Mouse (Mus musculus): Measurements from ENCODE around the gene Emc10. TPM values are rescaled to one million over a fixed set of nuclear protein-coding genes. Genes with fewer than 3 reads are reported as not detected.

The Emc10 gene
- total RNA-seq, 1 experiment from 2014 or later: 44.3 TPM

DNA sequence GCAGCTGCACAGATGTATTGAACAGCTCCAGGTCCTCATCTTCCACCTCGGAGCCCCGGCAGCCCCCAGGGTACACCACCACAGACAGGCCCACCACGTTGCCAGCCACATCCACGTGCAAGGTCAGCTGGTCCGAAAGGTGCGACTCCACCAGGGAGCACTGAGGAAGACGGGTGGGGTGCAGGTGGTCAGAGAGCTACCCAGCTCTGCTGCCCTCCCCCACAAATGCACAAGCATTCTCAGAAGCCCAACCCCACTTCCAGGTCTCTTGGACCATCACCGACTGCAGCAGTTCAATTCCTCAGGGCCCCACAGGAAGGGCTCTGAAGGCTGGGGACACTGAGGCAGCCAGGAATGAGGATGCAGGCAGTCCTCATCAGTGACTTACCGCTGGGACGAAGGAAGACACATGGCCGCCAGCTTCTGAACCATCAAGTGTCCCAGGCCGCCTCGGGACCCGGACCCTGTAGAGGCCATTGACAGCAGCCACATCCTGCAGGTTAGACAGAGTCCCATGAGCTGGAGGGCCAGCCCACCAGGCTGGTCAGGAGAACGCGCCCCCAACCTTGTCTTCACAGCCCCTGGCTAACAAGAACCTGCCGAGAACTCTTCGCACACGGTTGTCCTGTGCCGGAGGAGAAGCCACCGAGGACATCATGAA, 4.0 kb downstream of the Emc10 start:
- ATAC-seq (replicated peaks in 1 of 2; ENCODE audit: insufficient read depth in 1 of 2, low FRiP score in 2 of 2, low TSS enrichment in 1 of 2, low read depth in 1 of 2, poor library complexity in 2 of 2, severe bottlenecking in 2 of 2): no peak

GRCm38 (mm10) chr7:44491391-44491790, 4.9 kb downstream of the Emc10 start:
- no peak for ATAC-seq (replicated peaks in 1 of 2; ENCODE audit: insufficient read depth in 1 of 2, low FRiP score in 2 of 2, low TSS enrichment in 1 of 2, low read depth in 1 of 2, poor library complexity in 2 of 2, severe bottlenecking in 2 of 2)

GRCm38 (mm10) chr7:44490281-44490680, 6.0 kb downstream of the Emc10 start:
- no peak for ATAC-seq (replicated peaks in 1 of 2; ENCODE audit: insufficient read depth in 1 of 2, low FRiP score in 2 of 2, low TSS enrichment in 1 of 2, low read depth in 1 of 2, poor library complexity in 2 of 2, severe bottlenecking in 2 of 2)

DNA sequence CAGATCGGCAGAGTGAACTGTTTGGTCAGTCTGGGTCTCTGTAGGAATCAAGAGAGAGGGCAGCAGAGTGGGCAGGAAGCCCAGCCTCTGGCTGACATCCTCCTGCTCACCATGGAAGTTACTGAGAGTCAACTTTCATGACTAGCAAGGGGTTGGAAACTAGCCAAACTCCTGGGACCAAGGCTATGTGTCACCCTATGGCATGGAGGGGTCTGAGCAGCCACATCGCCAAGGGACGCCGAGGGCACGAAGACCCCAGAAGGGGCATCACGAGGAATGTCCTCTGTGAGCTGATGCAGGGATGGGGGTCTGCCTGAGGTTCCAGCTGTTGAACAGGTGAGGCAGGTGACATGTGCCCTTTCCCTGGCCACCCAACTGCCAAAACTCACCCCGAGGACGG, 7.8 kb downstream of the Emc10 start:
- no peak for ATAC-seq (replicated peaks in 1 of 2; ENCODE audit: insufficient read depth in 1 of 2, low FRiP score in 2 of 2, low TSS enrichment in 1 of 2, low read depth in 1 of 2, poor library complexity in 2 of 2, severe bottlenecking in 2 of 2)

DNA sequence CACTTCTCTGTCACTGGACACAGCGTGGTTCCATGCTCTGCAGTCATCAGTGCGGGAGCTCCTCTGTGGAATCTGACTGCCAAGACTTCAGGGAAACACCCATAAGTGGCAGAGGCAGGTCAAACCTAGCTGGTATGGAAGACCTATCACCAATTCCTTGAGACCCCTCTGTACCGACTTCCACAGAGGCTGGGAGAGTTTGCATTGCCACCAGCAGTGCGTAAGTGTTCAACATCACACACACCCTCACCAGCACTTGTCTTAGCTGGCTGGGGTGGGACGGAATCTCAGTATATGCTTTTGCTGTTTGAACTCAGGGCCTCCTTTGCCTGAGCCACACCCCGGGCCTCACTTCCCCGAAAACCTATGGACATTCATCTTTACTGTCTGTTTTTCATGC, 8.4 kb downstream of the Emc10 start:
- no peak for ATAC-seq (replicated peaks in 1 of 2; ENCODE audit: insufficient read depth in 1 of 2, low FRiP score in 2 of 2, low TSS enrichment in 1 of 2, low read depth in 1 of 2, poor library complexity in 2 of 2, severe bottlenecking in 2 of 2)

DNA sequence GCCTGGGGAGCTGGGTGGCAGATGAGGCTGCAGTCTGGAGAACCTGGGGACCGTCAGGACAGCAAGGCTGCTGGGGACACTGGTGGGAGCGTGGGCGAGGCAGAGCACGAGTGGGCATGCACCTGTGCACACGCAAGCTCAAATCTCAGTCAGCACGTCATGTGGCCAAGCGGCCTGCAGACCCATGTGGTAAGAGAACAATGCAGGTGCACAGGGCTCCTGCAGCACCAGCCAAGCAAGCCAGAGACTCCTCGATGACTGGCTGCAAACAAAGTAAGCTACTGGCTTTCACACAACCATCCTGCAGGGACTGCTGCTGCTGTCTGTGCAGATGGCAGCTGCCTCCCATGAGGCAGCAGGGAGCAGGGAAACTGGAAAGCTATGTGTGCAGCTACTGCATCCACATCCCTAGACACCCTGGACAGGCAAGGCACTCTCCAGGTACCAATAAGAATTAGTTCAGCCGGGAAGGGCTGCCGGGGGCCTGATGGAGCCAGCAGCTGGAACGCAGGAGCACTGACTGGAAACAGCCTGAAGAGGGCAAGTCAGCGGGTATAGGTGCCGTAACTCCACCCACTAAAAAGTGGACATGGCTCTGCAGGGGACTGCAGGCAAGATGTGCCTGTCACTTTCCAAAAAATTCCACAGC, 9.3 kb downstream of the Emc10 start:
- ATAC-seq (replicated peaks in 1 of 2; ENCODE audit: insufficient read depth in 1 of 2, low FRiP score in 2 of 2, low TSS enrichment in 1 of 2, low read depth in 1 of 2, poor library complexity in 2 of 2, severe bottlenecking in 2 of 2): no peak

DNA sequence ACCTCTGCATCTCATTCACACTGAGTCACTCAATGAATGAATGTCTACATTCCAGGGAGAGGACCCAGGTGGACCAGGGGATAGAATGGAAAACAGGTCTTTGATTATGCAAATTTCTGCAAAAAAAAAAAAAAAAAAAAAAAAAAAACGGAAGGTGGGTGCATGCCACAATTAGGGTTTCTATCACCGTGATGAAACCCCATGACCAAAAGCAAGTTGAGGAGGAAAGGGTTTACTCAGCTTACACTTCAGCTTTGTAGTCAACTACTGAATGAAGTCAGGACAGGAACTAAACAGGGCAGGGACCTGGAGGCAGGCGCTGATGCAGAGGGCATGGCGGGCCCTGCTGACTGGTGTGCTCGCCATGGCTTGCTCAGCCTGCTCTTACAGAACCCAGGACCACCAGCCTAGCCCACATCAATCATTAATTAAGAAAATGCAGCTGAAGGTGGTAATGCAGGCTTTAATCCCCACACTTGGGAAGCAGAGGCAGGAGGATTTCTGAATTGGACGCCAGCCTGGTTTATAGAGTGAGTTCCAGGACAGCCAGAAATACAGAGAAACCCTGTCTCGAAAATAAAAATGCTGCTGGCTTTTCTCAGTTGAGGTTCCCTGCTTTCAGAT, 10.6 kb downstream of the Emc10 start:
- no peak for ATAC-seq (replicated peaks in 1 of 2; ENCODE audit: insufficient read depth in 1 of 2, low FRiP score in 2 of 2, low TSS enrichment in 1 of 2, low read depth in 1 of 2, poor library complexity in 2 of 2, severe bottlenecking in 2 of 2)

- ATAC-seq (replicated peaks in 1 of 2; ENCODE audit: insufficient read depth in 1 of 2, low FRiP score in 2 of 2, low TSS enrichment in 1 of 2, low read depth in 1 of 2, poor library complexity in 2 of 2, severe bottlenecking in 2 of 2): peak; percentile 72 to 73
Measured at GRCm38 (mm10) chr7:44484841-44485571, 11.3 kb downstream of the Emc10 start.

DNA sequence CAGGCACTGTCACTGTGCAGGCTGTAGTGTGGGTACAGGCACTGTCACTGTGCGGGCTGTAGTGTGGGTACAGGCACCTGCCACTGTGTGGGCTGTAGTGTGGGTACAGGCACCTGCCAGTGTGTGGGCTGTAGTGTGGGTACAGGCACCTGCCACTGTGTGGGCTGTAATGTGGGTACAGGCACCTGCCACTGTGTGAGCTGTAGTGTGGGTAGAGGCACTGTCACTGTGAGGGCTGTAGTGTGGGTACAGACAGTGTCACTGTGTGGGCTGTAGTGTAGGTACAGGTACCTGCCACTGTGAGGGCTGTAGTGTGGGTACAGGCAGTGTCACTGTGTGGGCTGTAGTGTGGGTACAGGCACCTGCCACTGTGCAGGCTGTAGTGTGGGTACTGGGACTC, 12.2 kb downstream of the Emc10 start:
- ATAC-seq (replicated peaks in 1 of 2; ENCODE audit: insufficient read depth in 1 of 2, low FRiP score in 2 of 2, low TSS enrichment in 1 of 2, low read depth in 1 of 2, poor library complexity in 2 of 2, severe bottlenecking in 2 of 2): no peak

DNA sequence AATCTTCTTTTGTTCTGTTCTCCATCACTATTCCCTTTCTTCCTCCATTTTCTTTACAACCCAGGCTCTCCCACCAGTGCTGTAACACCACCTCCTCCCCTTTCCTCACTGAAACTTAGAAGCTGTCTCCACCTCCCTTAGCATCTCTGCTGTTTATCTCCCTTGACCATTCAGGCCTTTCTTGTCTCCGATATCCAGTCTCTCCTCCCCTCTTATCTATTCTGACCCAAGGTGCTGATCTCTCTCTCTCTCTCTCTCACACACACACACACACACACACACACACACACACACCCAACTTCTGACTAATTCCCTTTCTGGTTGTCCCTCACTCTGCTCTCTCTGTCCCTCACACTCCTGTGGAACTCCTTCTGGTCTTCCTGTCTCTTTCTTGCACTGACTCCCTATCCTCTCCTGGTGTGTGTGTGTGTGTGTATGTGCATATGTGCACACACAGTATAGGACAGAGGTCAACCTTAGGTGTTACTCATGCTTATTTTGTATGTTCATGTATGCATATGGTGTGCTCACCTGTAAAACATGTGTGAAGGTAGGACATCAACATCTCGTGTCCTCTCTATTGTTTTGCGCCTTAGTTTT, 13.4 kb downstream of the Emc10 start:
- no peak for ATAC-seq (replicated peaks in 1 of 2; ENCODE audit: insufficient read depth in 1 of 2, low FRiP score in 2 of 2, low TSS enrichment in 1 of 2, low read depth in 1 of 2, poor library complexity in 2 of 2, severe bottlenecking in 2 of 2)

- ATAC-seq (replicated peaks in 1 of 2; ENCODE audit: insufficient read depth in 1 of 2, low FRiP score in 2 of 2, low TSS enrichment in 1 of 2, low read depth in 1 of 2, poor library complexity in 2 of 2, severe bottlenecking in 2 of 2): no peak
Measured at GRCm38 (mm10) chr7:44475046-44475614, 21.2 kb downstream of the Emc10 start.

DNA sequence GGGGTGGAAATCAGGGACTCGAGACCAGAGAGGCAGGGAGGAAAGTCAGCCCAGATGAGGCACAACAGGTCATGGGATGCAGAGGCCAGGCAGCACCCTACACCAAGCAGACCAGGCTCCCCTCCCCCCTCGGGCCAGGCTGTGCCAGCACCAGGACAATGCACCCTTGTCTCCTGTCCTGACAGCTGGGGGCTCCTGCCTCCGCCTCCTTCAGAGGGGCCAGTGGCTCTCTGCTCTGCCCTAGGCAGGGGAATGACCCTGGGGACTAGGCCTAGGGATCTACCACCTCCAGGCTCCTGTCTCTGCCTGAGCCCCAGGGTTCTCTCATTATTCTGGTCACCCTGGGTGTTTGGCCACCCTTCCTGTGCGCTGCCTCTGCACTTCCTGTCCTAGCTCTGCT, 21.9 kb downstream of the Emc10 start:
- no peak for ATAC-seq (replicated peaks in 1 of 2; ENCODE audit: insufficient read depth in 1 of 2, low FRiP score in 2 of 2, low TSS enrichment in 1 of 2, low read depth in 1 of 2, poor library complexity in 2 of 2, severe bottlenecking in 2 of 2)

- ATAC-seq (replicated peaks in 1 of 2; ENCODE audit: insufficient read depth in 1 of 2, low FRiP score in 2 of 2, low TSS enrichment in 1 of 2, low read depth in 1 of 2, poor library complexity in 2 of 2, severe bottlenecking in 2 of 2): no peak
Measured at GRCm38 (mm10) chr7:44472961-44473646, 23.2 kb downstream of the Emc10 start.

GRCm38 (mm10) chr7:44472558-44472885, 23.8 kb downstream of the Emc10 start:
- no peak for ATAC-seq (replicated peaks in 1 of 2; ENCODE audit: insufficient read depth in 1 of 2, low FRiP score in 2 of 2, low TSS enrichment in 1 of 2, low read depth in 1 of 2, poor library complexity in 2 of 2, severe bottlenecking in 2 of 2)

- ATAC-seq (replicated peaks in 1 of 2; ENCODE audit: insufficient read depth in 1 of 2, low FRiP score in 2 of 2, low TSS enrichment in 1 of 2, low read depth in 1 of 2, poor library complexity in 2 of 2, severe bottlenecking in 2 of 2): no peak
Measured at GRCm38 (mm10) chr7:44471880-44472557, 24.3 kb downstream of the Emc10 start.

DNA sequence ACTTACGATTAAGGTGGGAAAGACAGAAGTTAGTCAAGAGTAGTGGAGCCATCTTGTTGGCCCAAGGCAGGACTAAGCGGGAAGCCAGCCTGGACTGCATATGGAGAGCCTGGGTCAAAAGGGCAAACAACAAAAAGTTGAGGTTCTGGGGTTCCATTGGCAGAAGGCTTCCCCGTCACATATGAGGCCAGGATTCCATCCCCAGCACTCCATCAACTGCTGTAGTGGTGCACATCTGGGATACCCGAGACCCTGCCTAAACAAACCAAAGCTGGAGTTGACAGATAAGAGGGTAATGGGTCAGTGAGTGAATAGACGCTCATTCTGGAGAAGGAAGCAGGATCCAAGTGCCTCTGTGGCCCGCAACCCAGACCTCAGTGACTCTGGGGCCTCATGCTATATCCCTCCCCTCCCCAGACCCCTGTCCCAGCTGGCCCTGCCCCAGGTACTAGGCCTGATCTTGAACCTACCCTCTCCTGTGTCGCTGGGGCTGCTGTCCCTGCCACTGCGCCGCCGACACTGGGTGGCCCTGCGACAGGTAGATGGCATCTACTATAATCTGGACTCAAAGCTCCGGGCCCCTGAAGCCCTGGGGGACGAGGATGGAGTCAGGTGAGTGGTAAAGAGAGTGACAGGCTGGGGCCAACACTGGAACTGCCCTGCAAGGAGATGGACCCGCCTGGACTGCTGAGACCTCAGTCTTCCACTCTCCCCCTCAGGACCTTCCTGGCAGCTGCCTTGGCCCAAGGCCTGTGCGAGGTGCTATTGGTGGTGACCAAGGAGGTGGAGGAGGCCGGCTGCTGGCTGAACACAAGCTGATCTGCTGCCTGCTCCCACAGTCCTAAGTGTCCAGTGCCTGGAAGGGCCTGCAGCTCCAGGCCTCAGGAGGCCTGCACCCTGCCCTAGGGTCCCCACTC, 25.4 kb downstream of the Emc10 start:
- ATAC-seq (replicated peaks in 1 of 2; ENCODE audit: insufficient read depth in 1 of 2, low FRiP score in 2 of 2, low TSS enrichment in 1 of 2, low read depth in 1 of 2, poor library complexity in 2 of 2, severe bottlenecking in 2 of 2): no peak
